Mouse (Mus musculus): ENCODE data around the gene Ttc9b.
A peak's percentile ranks its signal among the peaks of the same experiment; 100 is the strongest.

Ttc9b gene

GRCm38 (mm10) chr7:27644471-27644870 lies 9.2 kb upstream of the Ttc9b start:
- DNase-seq, result no peak

GRCm38 (mm10) chr7:27646516-27646915 lies 7.2 kb upstream of the Ttc9b start:
- no peak for DNase-seq

- no peak for DNase-seq
These were observed 6.3 kb upstream of the Ttc9b start for GRCm38 (mm10) chr7:27647281-27648002.

GRCm38 (mm10) chr7:27649723-27650122 lies 4.0 kb upstream of the Ttc9b start:
- DNase-seq, result no peak

- peak; percentile 53 to 63 for DNase-seq
These were observed 2.8 kb upstream of the Ttc9b start for GRCm38 (mm10) chr7:27650949-27651348.

- peak in 1 of 2 experiments; percentile 34 for DNase-seq
These were observed 1.0 kb downstream of the Ttc9b start for GRCm38 (mm10) chr7:27654607-27655276.

- DNase-seq, result no peak
These were observed 1.8 kb downstream of the Ttc9b start for GRCm38 (mm10) chr7:27655545-27655944.

GRCm38 (mm10) chr7:27656600-27656999 lies 2.9 kb downstream of the Ttc9b start:
- DNase-seq, result no peak

- DNase-seq, result no peak
These were observed 4.2 kb downstream of the Ttc9b start for GRCm38 (mm10) chr7:27657824-27658395.

GRCm38 (mm10) chr7:27658712-27659663 lies 5.3 kb downstream of the Ttc9b start:
- no peak for DNase-seq

- DNase-seq, result no peak
These were observed 8.3 kb downstream of the Ttc9b start for GRCm38 (mm10) chr7:27662038-27662437.

GRCm38 (mm10) chr7:27673064-27673574 lies 19.4 kb downstream of the Ttc9b start:
- DNase-seq, result no peak

GRCm38 (mm10) chr7:27673575-27674131 lies 19.9 kb downstream of the Ttc9b start:
- peak; percentile 12 to 55 for DNase-seq

- no peak for DNase-seq
These were observed 20.4 kb downstream of the Ttc9b start for GRCm38 (mm10) chr7:27674195-27674521.

- peak; percentile 94 to 96 for DNase-seq
These were observed 21.0 kb downstream of the Ttc9b start, which contains the start of gene Map3k10 for GRCm38 (mm10) chr7:27674522-27675221. TSS of gene Map3k10 (minus strand) at chr7:27674598.

GRCm38 (mm10) chr7:27675222-27675612 lies 21.5 kb downstream of the Ttc9b start:
- no peak for DNase-seq

- DNase-seq, result no peak
These were observed 29.5 kb downstream of the Ttc9b start for GRCm38 (mm10) chr7:27683218-27683617.

- no peak for DNase-seq
These were observed 31.5 kb downstream of the Ttc9b start for GRCm38 (mm10) chr7:27685220-27685619.

- DNase-seq, result no peak
These were observed 32.0 kb downstream of the Ttc9b start for GRCm38 (mm10) chr7:27685681-27686080.

GRCm38 (mm10) chr7:27687043-27687442 lies 33.3 kb downstream of the Ttc9b start:
- no peak for DNase-seq

GRCm38 (mm10) chr7:27687836-27688235 lies 34.1 kb downstream of the Ttc9b start:
- no peak for DNase-seq

Data from thymus, postnatal 36 days (tissue).